Mouse (Mus musculus) CH12.LX (cell line): ENCODE data around the gene Pcdh15. TPM values are rescaled to one million over a fixed set of nuclear protein-coding genes. Genes with fewer than 3 reads are reported as not detected.

Experiments used
- DNase-seq: peaks from one replicate; pipeline ENCODE4 v3.0.0-alpha.2; 2013; ENCODE audit errors: extremely low read depth
- H3K27ac ChIP-seq: 2 replicates; pipeline ENCODE4 v1.5.1; 2012; ENCODE audit warnings: low read depth, mild to moderate bottlenecking, control low read depth, moderate library complexity; ENCODE audit not compliant: insufficient read depth
- H3K27me3 ChIP-seq: replicated peaks from 2 replicates; pipeline ENCODE3; 2012; ENCODE audit warnings: inconsistent platforms
- H3K36me3 ChIP-seq, 2 experiments: replicated peaks in 1 of 2; 2 replicates each; pipeline versions ENCODE3 to v1.6.1; 2012; ENCODE audit warnings: inconsistent platforms in 1 of 2, low read length in 1 of 2, mild to moderate bottlenecking in 1 of 2, mixed read lengths in 1 of 2, moderate library complexity in 1 of 2; ENCODE audit not compliant: control insufficient read depth in 1 of 2, insufficient read depth in 1 of 2
- H3K4me1 ChIP-seq, 2 experiments: 2 replicates each; pipeline ENCODE4 v1.6.1; 2012; ENCODE audit warnings: inconsistent platforms in 1 of 2, moderate library complexity in 1 of 2; ENCODE audit not compliant: insufficient read depth in 2 of 2, control insufficient read depth in 1 of 2
- H3K4me2 ChIP-seq: 2 replicates; pipeline ENCODE4 v1.6.1; 2012; ENCODE audit warnings: low read depth, mild to moderate bottlenecking, control low read depth; ENCODE audit not compliant: poor library complexity, insufficient read depth, severe bottlenecking
- H3K4me3 ChIP-seq, 3 experiments: fragments of 150-350 bp in 1 of 3; sonication (generic) in 1 of 3; replicated peaks in 1 of 3; 2 replicates each; pipeline versions ENCODE3 to v1.5.1; 2011 to 2012; ENCODE audit warnings: low read depth in 2 of 3, low read length in 2 of 3, mild to moderate bottlenecking in 2 of 3, moderate library complexity in 2 of 3, control low read depth in 1 of 3, improper control_type of control experiment in 1 of 3, inconsistent platforms in 1 of 3, mixed read lengths in 1 of 3; ENCODE audit not compliant: poor library complexity in 1 of 3
- H3K79me2 ChIP-seq: replicated peaks from 2 replicates; pipeline ENCODE4 v1.6.1; 2012; ENCODE audit warnings: mild to moderate bottlenecking, moderate library complexity; ENCODE audit not compliant: control insufficient read depth, poor library complexity, insufficient read depth, severe bottlenecking; ENCODE audit errors: extremely low read depth
- H3K9ac ChIP-seq: 2 replicates; pipeline ENCODE4 v1.6.1; 2012; ENCODE audit warnings: low read depth, mild to moderate bottlenecking, control low read depth, moderate library complexity; ENCODE audit not compliant: insufficient read depth
- H3K9me3 ChIP-seq: replicated peaks from 2 replicates; pipeline ENCODE3; 2012; ENCODE audit warnings: low read length, inconsistent platforms, mixed read lengths
- BHLHE40 ChIP-seq: IDR thresholded peaks from 2 replicates; pipeline ENCODE4 v1.6.1; 2011; ENCODE audit warnings: mild to moderate bottlenecking, low read depth, low read length, improper control_type of control experiment
- E2F4 ChIP-seq: IDR thresholded peaks from 2 replicates; pipeline ENCODE4 v1.6.1; 2011; ENCODE audit warnings: low read depth, low read length, improper control_type of control experiment; ENCODE audit not compliant: insufficient replicate concordance
- ELF1 ChIP-seq: IDR thresholded peaks from 2 replicates; pipeline ENCODE4 v1.6.1; 2014; ENCODE audit warnings: low read depth, mild to moderate bottlenecking, inconsistent platforms, low read length, improper control_type of control experiment
- EP300 ChIP-seq: IDR thresholded peaks from 2 replicates; pipeline ENCODE4 v1.6.1; 2011; ENCODE audit warnings: low read length, improper control_type of control experiment
- JUN ChIP-seq: IDR thresholded peaks from 2 replicates; pipeline ENCODE4 v1.6.1; 2011; ENCODE audit warnings: low read depth, mild to moderate bottlenecking, low read length, improper control_type of control experiment, moderate library complexity; ENCODE audit not compliant: insufficient read depth
- JUND ChIP-seq: conservative IDR thresholded peaks from 2 replicates; pipeline ENCODE4 v1.6.1; 2011; ENCODE audit warnings: low read depth, low read length, improper control_type of control experiment
- MAFK ChIP-seq: IDR thresholded peaks from 2 replicates; pipeline ENCODE4 v1.6.1; 2011; ENCODE audit warnings: low read length, improper control_type of control experiment; ENCODE audit not compliant: insufficient replicate concordance
- MAZ ChIP-seq: IDR thresholded peaks from 2 replicates; pipeline ENCODE4 v1.6.1; 2012; ENCODE audit warnings: low read depth, mild to moderate bottlenecking, inconsistent platforms, low read length, improper control_type of control experiment, moderate library complexity
- MYC ChIP-seq: IDR thresholded peaks from 2 replicates; pipeline ENCODE4 v1.6.1; 2011; ENCODE audit warnings: low read depth, mild to moderate bottlenecking, improper control_type of control experiment, low read length
- NELFE ChIP-seq: IDR thresholded peaks from 2 replicates; pipeline ENCODE4 v1.6.1; 2011; ENCODE audit warnings: low read depth, low read length, improper control_type of control experiment
- POLR2A ChIP-seq: IDR thresholded peaks from 2 replicates; pipeline ENCODE4 v1.6.1; 2011; ENCODE audit warnings: low read depth, mild to moderate bottlenecking, improper control_type of control experiment, low read length
- RAD21 ChIP-seq: IDR thresholded peaks from 2 replicates; pipeline ENCODE4 v1.6.1; 2011; ENCODE audit warnings: low read depth, mild to moderate bottlenecking, low read length, improper control_type of control experiment, moderate library complexity
- SIN3A ChIP-seq: IDR thresholded peaks from 2 replicates; pipeline ENCODE4 v1.6.1; 2012; ENCODE audit warnings: low read length, improper control_type of control experiment, inconsistent platforms
- TBP ChIP-seq: conservative IDR thresholded peaks from 2 replicates; pipeline ENCODE4 v1.6.1; 2011; ENCODE audit warnings: low read depth, low read length, improper control_type of control experiment
- UBTF ChIP-seq: IDR thresholded peaks from 2 replicates; pipeline ENCODE4 v1.6.1; 2012; ENCODE audit warnings: low read depth, mild to moderate bottlenecking, inconsistent platforms, low read length, improper control_type of control experiment, moderate library complexity
- USF1 ChIP-seq: IDR thresholded peaks from 2 replicates; pipeline ENCODE4 v1.6.1; 2014; ENCODE audit warnings: low read depth, mild to moderate bottlenecking, inconsistent platforms, low read length, improper control_type of control experiment
- USF2 ChIP-seq: conservative IDR thresholded peaks from 2 replicates; pipeline ENCODE4 v1.6.1; 2011; ENCODE audit warnings: low read depth, low read length, improper control_type of control experiment
- ZKSCAN1 ChIP-seq: IDR thresholded peaks from 2 replicates; pipeline ENCODE4 v1.6.1; 2012; ENCODE audit warnings: low read depth, inconsistent platforms, low read length, improper control_type of control experiment, borderline replicate concordance
- ZMIZ1 ChIP-seq: IDR thresholded peaks from 2 replicates; pipeline ENCODE4 v1.6.1; 2012; ENCODE audit warnings: low read depth, mild to moderate bottlenecking, inconsistent platforms, low read length, improper control_type of control experiment
- ZNF384 ChIP-seq: IDR thresholded peaks from 2 replicates; pipeline ENCODE4 v1.6.1; 2012; ENCODE audit warnings: low read depth, low read length, improper control_type of control experiment, inconsistent platforms
- dilution Hi-C: fragments of 300-500 bp; cut with MboI; formaldehyde crosslinking; loops from 2 replicates; pipeline ENCODE4 v1.14.3; 2020; ENCODE audit warnings: low sequenced_read_pairs; ENCODE audit not compliant: extremely low pct_unique_long_range_greater_than_20kb, extremely low pct_ligation_motif_present
- in situ Hi-C: fragments of 300-500 bp; cut with MboI; formaldehyde crosslinking; loops from 3 replicates; pipeline ENCODE4 v1.14.3; 2019; ENCODE audit warnings: low sequenced_read_pairs, low pct_ligation_motif_present, low pct_unique_long_range_greater_than_20kb, mixed read lengths
- polyA plus RNA-seq: library from polyadenylated mRNA; unstranded; fragments of >175 nt; gene quantifications from 2 replicates; pipeline ENCODE4 v1.2.1, GENCODE M21; 2012; ENCODE audit warnings: low read depth; ENCODE audit not compliant: insufficient read length
- total RNA-seq, 2 experiments: library from RNA; depleted of rRNA; stranded (reverse); fragments of 300-350 nt in 1 of 2; fragments of >200 nt in 1 of 2; gene quantifications; 2 replicates each; pipeline ENCODE4 v1.2.3; 2012 to 2014

The Pcdh15 gene
- total and polyA plus RNA-seq, 3 experiments, result not detected

- H3K4me3 ChIP-seq, result no peak overlapping the region
- H3K36me3 ChIP-seq, result no peaks in the 10 kb centered on the region
- peaks cover 38% of the 10 kb centered on the region for H3K9me3 ChIP-seq
- in situ Hi-C loops, result no loop called here
- no peak overlapping the region for H3K4me2 ChIP-seq
- no peaks in the 10 kb centered on the region for H3K27me3 ChIP-seq
- no peak overlapping the region for H3K27ac ChIP-seq
- TF ChIP-seq NELFE, result no peak
- no peak for TF ChIP-seq JUND
- TF ChIP-seq E2F4, result no peak
- TF ChIP-seq BHLHE40, result no peak
- no peak for TF ChIP-seq JUN
- TF ChIP-seq ZNF384, result no peak
- no peak for TF ChIP-seq RAD21
- TF ChIP-seq USF2, result no peak
- TF ChIP-seq, all 38 proteins: peak for 0
- no peak overlapping the region for H3K9ac ChIP-seq
- no peaks in the 10 kb centered on the region for H3K79me2 ChIP-seq
- no peak for DNase-seq
- no peaks in the 10 kb centered on the region for H3K4me1 ChIP-seq
- dilution Hi-C loops, result no loop called here
These were observed 62.6 kb downstream of the Pcdh15 start for GRCm38 (mm10) chr10:73161757-73162156.

GRCm38 (mm10) chr10:73216001-73216400 is 116.9 kb downstream of the Pcdh15 start:
- TF ChIP-seq EP300 (no peak), MYC (no peak), ZMIZ1 (no peak), USF1 (no peak), TBP (no peak), POLR2A (no peak), ZKSCAN1 (no peak), ZNF384 (no peak), UBTF (no peak), ELF1 (no peak), SIN3A (no peak), RAD21 (no peak), MAZ (no peak), MAFK (no peak), JUN (no peak)
- TF ChIP-seq, all 38 proteins: peak for 0
- DNase-seq, result no peak
- Histone ChIP-seq H3K9me3 (peaks cover 23% of the 10 kb centered on the region), H3K4me2 (no peak overlapping the region), H3K27me3 (no peaks in the 10 kb centered on the region), H3K4me3 (no peak overlapping the region), H3K4me1 (no peaks in the 10 kb centered on the region), H3K27ac (no peak overlapping the region), H3K79me2 (no peaks in the 10 kb centered on the region), H3K9ac (no peak overlapping the region), H3K36me3 (no peaks in the 10 kb centered on the region)
- in situ Hi-C loops, result no loop called here
- dilution Hi-C loops, result no loop called here
